Mouse (Mus musculus) olfactory bulb, adult 2 months (tissue): ENCODE results near the gene Rfx4.

Experiments used
- CTCF ChIP-seq: fragments of 200-500 bp; IDR thresholded peaks from 2 replicates; pipeline ENCODE4 v1.5.1; 2012; ENCODE audit warnings: low read depth, mild to moderate bottlenecking, low read length, moderate library complexity; ENCODE audit not compliant: insufficient read depth
- POLR2A ChIP-seq: fragments of 200-500 bp; IDR thresholded peaks from 2 replicates; pipeline ENCODE4 v1.6.1; 2012; ENCODE audit warnings: mild to moderate bottlenecking, low read depth, low read length, moderate library complexity; ENCODE audit not compliant: insufficient read depth

DNA sequence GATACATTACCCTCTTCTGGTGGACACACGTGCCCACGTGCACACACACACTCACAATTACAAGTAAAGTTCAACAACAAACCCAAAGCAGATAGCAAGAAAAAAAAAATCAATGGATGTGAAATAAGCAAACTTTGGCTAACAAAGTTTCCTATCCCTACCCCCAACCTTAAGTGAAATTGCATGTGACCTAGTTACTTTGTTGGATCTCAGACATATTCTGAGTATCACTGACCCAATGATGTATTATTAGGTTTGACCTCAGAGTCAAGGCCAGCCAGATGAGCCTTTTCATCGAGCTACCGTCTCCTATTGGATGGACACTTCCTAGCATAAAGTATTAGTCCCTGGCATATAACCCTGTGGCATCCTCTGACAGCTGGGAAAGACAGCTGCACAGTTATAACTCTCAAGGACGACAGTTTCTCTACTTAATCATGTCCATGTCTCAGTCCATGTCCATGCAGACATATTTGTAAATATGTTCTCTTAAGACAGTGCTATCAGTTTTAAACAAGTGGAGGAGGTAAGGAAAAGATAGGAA is 129.6 kb downstream of the Rfx4 start:
- TF ChIP-seq POLR2A (no peak), CTCF (no peak)
